Mouse (Mus musculus) right cerebral cortex, postnatal 4 days (tissue): ENCODE data around the gene Adh1.

Experiments
- DNase-seq: peaks from one replicate; pipeline ENCODE4 v3.0.0-alpha.2; 2022

The Adh1 gene

GRCm38 (mm10) chr3:138260721-138261669 is at the start of gene Adh1:
Adh1 (plus strand) TSS chr3:138260991.
- DNase-seq: no peak

DNA sequence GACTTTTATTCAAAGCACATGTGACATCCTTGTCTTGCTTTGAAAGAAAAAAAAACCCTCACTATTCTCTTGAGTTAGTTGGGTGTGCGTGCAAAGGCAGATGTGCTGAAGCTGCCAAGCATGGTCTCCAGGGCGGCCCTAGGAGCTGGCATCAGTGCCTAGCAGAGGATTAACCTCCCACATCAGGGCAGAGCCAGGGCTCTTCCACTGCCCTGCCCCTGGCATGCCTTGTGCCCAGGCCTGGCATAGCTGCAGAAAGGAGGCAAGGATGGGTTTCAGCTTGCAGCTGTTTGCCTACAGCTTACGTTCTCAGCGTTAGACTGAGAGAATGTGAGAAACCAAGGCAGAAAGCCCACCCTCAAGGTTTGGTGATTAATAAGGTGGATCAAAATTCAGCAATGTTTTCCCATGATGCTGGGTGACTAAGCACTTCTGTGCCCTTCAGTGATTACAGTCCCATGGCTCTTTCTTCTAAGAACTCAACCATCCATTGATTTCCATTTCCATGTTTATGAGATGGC is 48.3 kb upstream of the Adh1 start:
- no peak for DNase-seq

DNA sequence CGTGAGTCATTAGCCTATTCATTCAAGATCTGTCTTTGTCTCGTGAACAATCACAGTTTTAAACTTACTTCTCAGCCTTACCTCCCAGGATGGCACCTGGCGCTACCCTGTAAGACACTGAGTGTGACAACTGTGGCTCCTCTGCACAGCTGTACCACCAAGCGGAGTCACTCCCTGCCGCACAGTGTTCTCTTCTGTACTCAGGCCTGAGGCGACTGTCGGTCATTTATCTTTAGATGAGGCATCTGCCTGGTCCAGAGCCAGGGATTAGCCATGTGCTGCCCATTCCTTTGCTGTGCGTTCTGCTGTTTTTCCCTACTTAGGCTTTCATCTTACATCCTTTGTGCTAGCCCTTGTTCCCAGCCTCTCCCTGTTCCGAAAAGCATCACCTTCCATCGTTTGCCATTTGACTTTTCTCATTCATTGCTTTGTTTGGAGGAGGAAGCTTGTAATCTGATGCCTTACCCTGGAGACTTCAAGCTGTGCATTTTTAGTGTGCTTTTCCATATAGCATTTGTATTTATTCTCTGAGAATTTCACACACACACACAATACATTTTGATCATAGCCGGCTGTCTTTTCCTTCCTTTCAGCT is 45.3 kb upstream of the Adh1 start:
- no peak for DNase-seq

GRCm38 (mm10) chr3:138216091-138216490 is 44.7 kb upstream of the Adh1 start:
- no peak for DNase-seq

DNA sequence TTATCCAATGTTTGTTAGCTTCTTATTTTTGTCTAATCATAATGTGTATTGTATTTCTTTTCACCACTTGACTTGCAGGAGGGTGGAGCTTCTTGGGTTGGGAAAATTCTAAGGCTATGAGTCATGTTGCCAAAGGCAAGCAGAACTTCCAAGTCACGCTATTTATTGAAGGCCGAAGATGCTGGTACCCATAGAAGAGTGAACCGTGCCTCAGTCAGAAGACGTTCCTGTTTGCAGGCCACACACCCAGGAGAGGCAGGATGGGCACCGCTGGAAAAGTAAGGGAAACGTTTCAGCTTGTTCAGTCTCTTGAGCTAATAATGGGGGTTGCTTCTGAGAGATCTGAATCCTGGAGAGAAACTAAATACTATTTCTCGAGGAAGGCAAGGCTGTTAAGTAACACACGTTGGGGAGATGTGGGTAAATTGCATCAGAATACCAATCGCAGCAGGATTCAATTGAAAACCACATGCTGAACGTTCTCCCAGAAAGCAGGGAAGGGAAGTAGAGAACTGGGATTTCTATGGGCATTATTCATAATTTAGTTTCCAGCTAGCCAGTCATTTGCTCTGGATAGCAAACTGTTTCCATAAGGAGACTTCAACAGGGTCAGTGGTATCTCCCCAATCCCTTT is 43.0 kb upstream of the Adh1 start, which contains the start of gene Adh7:
Adh7 (plus strand) TSS at position 130 of the 634 bp plus-strand sequence.
- no peak for DNase-seq

DNA sequence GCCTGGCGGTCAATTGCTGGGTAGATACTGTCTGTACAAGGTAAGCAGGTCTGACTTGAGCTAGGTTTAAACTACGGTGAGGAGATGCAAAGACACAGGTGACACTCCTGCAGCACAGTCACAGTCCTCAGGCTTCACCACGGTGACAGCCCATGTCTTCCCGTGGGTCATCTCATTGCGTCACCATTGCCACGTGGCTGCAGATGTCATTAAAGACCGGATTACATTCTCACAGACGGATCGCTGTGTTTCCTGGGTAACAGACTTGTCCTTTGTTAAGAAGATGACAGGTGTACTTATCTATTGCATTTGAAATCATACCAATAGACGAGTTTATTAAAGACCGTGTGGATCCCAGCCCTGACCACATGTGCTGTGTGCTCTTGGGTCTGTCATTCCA is 39.7 kb upstream of the Adh1 start:
- no peak for DNase-seq

GRCm38 (mm10) chr3:138222511-138222910 is 38.3 kb upstream of the Adh1 start:
- no peak for DNase-seq

GRCm38 (mm10) chr3:138222952-138223351 is 37.8 kb upstream of the Adh1 start:
- DNase-seq: peak; percentile 36

DNA sequence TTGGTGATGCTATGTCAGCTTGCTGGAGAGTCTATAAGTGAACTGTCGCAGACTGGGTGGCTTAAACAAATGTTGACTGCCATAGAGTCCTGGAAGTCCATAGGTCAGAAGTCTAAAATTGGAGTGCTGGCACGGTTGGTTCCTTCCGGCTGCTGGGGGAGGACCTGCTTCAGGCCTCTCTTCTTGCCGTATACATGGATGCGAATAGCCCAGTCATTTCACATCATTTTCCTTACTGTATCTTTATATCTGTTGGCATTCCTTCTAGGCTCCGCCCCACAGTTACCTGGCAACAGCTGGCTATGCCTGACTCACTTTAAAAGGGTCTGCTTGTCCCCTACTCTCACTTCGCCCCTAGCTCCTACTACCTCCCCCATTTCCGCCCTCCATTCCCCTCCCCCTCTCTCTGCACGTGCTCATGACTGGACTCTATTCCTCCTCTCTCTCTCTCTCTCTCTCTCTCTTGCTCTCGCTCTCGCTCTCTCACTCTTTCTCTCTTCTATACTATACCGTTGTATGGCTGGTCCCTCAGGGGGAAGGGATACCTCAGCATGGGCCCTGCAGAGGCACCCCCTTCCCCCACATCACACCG is 36.3 kb upstream of the Adh1 start:
- no peak for DNase-seq

DNA sequence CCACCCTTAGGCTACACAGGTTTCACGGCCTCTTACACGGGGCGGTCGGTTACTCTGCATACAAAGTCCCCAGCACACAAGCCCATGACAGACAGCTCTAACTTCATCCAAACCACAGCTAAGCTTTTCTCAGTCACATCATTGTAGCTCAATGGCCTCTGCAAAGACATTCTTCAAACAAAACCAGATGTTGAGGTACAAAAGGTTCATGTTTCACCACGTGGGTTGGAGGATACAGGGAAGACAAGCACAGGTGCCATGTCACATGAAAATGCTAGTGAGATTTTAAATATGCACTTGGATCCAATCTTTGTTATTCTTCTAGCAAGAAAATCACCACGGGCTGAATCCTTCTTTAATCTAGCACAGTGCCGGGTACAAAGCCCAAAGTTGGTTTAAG is 35.5 kb upstream of the Adh1 start:
- DNase-seq: no peak

DNA sequence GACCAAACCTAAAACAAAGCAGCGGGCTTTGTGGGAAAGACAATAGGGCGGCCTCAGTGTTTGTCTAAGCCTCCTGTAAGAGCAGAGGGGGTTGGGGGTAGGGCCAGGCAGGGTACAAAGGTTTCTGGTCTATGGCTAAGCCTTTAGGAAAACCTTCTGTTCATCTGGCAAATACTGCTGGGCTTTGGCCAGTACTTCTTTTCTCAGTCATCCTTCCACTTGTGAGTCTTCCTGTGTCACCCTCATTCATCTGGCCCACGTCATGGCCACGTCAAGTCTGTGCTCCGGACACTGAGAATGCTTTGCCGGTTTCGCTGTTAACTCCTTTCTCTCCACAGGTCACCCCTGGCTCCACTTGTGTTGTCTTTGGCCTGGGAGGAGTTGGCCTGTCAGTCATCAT is 34.9 kb upstream of the Adh1 start:
- no peak for DNase-seq

DNA sequence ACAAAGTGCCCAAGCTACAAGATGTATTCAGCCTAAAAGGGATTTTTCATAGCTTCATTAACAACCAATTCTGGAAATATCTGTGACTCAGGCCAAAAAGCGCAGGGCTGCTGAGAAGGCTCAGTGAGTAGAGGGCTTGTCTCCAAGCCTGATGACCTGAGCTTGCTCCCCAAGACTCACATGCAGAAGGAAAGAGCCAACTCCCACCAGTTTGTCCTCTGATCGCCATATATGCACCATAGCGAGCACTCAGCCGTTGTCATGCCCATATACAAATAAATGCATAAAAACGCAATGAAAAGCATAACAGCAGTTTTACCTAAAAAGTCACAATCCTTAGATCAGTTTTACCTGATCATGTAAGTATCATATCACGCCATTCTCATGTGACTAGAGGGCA is 34.3 kb upstream of the Adh1 start:
- DNase-seq: no peak

- DNase-seq: no peak
Measured at GRCm38 (mm10) chr3:138227082-138227481, 33.7 kb upstream of the Adh1 start.

DNA sequence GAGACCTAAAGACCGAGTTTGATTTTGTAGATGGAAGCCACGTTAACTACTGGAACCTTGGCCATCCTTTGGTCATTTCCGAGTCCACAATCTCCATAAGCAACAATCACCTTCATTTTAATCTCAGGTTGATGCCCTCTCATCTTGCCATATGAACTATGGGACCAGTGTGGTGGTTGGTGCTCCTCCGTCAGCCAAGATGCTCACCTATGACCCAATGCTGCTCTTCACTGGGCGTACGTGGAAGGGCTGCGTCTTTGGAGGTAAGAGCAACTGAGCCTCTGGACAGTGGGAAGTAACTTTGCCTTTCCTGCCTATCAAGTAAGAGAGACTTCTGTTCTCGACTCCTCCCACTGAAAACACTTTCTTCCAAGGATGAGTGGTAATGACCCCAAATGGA is 33.0 kb upstream of the Adh1 start:
- DNase-seq: no peak

- no peak for DNase-seq
Measured at GRCm38 (mm10) chr3:138229448-138229847, 31.3 kb upstream of the Adh1 start.

DNA sequence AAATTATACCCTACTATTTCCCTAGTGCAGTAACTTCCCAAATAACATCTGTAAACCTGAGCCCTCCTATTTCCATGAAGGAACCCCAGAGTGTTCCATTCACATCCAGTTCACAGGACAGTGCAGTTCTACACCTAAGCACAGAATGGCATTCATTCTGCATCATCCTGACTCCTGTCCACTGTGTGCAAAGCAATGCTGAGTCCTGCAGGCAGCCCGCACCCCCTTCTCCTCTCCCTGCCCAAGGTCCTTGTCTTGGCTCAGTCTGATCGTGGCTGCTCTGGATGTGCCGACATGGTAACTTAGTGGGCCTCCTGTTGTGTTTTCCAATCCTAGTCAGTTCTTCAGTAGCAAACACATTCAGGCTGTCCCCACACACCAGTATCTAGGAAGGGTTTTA is 30.5 kb upstream of the Adh1 start:
- no peak for DNase-seq

- no peak for DNase-seq
Measured at GRCm38 (mm10) chr3:138231531-138231930, 29.3 kb upstream of the Adh1 start.

GRCm38 (mm10) chr3:138236546-138237163 is 24.1 kb upstream of the Adh1 start:
- DNase-seq: no peak

DNA sequence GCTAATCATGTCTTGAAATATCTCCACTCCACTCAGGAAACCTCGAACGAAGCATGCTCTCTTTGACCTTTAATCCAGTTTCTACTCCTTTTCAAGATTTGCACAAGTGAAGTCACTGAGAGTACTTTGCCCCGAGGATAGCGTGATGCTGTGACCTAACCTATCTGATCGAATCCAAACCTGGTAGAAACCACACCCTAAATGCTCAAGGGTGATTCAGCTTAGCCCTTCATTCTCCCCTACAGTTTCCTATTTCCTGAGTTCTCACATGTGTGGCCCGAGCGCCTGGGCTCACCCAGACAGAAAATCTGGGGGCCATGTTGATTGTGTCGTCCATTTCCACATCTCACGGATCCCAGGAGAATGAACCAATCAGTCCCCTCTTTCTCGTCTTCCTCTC is 22.7 kb upstream of the Adh1 start:
- no peak for DNase-seq

DNA sequence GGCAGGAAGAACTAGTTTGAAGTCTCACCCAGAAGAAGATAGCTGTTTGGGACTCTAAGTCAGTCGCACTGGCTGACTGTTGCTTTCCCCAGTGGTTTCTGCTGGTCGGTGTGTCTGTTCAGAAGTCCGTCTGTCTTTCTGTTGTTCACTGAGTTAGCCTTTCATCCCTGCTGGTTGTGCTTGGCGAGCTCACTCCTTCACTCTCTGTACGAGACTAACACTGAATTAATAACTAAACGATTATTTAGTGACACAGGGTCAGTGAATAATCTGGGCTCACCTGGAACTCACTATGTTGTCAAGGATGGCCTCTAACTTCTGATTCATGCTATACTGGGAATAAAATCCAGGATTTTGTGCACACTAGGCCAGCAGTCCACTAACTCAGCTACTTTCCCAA is 21.3 kb upstream of the Adh1 start:
- no peak for DNase-seq

GRCm38 (mm10) chr3:138240411-138240810 is 20.4 kb upstream of the Adh1 start:
- no peak for DNase-seq

GRCm38 (mm10) chr3:138240942-138241341 is 19.8 kb upstream of the Adh1 start:
- DNase-seq: no peak

DNA sequence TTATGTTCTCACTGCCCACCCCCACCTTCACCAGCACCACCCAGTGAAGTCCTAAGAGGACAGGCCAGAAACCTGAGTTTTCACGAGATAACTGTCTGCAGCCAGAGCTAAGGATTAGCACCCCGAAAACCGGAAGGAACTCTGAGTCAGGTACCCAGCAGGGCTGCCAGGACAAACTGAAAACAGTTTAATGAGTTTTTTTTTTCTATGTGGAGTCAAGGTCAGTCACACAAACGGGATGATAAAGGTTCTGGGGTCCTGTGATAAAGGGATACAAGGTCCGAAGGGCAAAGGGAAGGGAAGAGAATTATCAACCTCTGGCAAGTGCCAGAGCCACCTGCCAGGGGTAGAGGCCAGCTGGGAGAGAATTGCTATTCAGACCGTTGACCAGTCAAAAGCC is 19.4 kb upstream of the Adh1 start:
- DNase-seq: no peak
